Mouse (Mus musculus): ENCODE data around the gene Plk5. TPM values are rescaled to one million over a fixed set of nuclear protein-coding genes. Genes with fewer than 3 reads are reported as not detected.

Gene Plk5
- polyA plus RNA-seq, 2 experiments, result 0.09 to 0.10 TPM

DNA sequence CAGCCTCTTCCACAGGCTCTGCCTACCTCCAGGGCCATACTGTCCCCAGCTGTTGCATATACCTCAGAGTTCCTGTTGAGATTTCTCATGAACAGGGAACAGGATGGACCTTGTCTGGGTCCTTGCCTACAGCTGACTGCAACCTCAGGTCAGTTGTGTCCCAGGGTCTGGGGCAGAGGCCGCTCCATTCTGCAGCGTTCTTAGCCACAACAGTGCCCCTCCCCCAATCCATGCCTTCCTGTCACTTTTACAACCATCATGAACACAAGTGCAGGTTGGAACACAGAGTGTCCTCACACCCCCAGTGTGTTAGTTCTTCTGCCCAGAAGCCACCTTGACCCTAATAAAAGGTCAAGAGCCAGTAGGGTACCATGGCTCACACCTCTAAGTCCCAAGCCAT lies 32.5 kb downstream of the Plk5 start:
- H3K9ac ChIP-seq (replicated peaks), result no peak overlapping the region
- 12% methylated on average over 2 of the region's 2 CpGs for WGBS (ENCODE audit: insufficient replicate concordance)
- H3K27ac ChIP-seq, result no peak overlapping the region
- DNase-seq (ENCODE audit: low read depth in 3 of 3, low spot score in 3 of 3), result no peak
- no peak overlapping the region for H3K4me3 ChIP-seq (ENCODE audit: insufficient read depth in 1 of 2, low read depth in 2 of 2, low read length in 2 of 2)
- H3K36me3 ChIP-seq (replicated peaks; ENCODE audit: control insufficient read depth, insufficient read depth, low read depth), result peaks cover 19% of the 10 kb centered on the region
- no peak for ATAC-seq (ENCODE audit: insufficient read depth)
- H3K9me3 ChIP-seq (ENCODE audit: control insufficient read depth, low read length), result no peaks in the 10 kb centered on the region
- H3K4me2 ChIP-seq (ENCODE audit: low read depth), result no peak overlapping the region
- H3K27me3 ChIP-seq (ENCODE audit: control insufficient read depth, insufficient read depth, low read length), result no peaks in the 10 kb centered on the region; the same call in 1 of the 2 replicates
- no peak for TF ChIP-seq CTCF (IDR thresholded peaks at IDR 0.05; ENCODE audit: low read depth)
- no peak for TF ChIP-seq EP300 (IDR thresholded peaks at IDR 0.05; ENCODE audit: low read depth)
- peaks cover 34 to 35% of the 10 kb centered on the region in 2 experiments for H3K4me1 ChIP-seq (replicated peaks; ENCODE audit: control insufficient read depth in 2 of 2, insufficient read depth in 2 of 2, low read length in 1 of 2)

DNA sequence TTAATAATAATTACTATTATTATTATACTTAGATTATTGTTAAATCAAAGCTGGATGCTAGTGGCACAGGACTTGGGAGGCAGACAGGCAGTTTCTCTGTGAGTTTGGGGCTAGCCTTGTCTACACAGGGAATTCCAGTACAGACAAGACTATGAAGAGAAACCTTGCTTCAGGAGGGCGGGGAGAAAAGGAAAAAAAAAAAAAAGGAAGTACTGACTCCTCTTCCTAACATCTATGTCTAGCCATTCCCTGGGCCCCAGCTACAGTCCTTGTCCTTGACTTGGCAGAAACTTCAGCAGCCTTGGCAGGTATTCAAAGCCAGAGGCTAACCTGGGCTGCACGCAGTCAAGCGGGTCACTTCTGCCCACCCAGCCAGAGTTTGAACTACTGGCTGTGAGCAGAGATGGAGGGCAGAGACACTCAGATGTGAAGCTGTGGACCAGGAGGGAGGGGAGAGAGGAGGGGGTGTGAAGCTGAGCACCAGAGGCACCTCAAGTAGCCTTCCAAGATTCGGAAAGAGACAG lies 33.0 kb downstream of the Plk5 start:
- no peaks in the 10 kb centered on the region for H3K9me3 ChIP-seq (ENCODE audit: control insufficient read depth, low read length)
- no peaks in the 10 kb centered on the region; the same call in 1 of the 2 replicates for H3K27me3 ChIP-seq (ENCODE audit: control insufficient read depth, insufficient read depth, low read length)
- peaks cover 23% of the 10 kb centered on the region for H3K36me3 ChIP-seq (replicated peaks; ENCODE audit: control insufficient read depth, insufficient read depth, low read depth)
- no peak overlapping the region for H3K9ac ChIP-seq (replicated peaks)
- no peak for TF ChIP-seq EP300 (IDR thresholded peaks at IDR 0.05; ENCODE audit: low read depth)
- TF ChIP-seq CTCF (IDR thresholded peaks at IDR 0.05; ENCODE audit: low read depth), result no peak
- WGBS (ENCODE audit: insufficient replicate concordance), result 58% methylated on average over 4 of the region's 4 CpGs
- H3K4me1 ChIP-seq (replicated peaks; ENCODE audit: control insufficient read depth in 2 of 2, insufficient read depth in 2 of 2, low read length in 1 of 2), result peaks cover 31 to 32% of the 10 kb centered on the region in 2 experiments
- no peak overlapping the region for H3K4me3 ChIP-seq (ENCODE audit: insufficient read depth in 1 of 2, low read depth in 2 of 2, low read length in 2 of 2)
- no peak for DNase-seq (ENCODE audit: low read depth in 3 of 3, low spot score in 3 of 3)
- no peak overlapping the region for H3K4me2 ChIP-seq (ENCODE audit: low read depth)
- ATAC-seq (ENCODE audit: insufficient read depth), result no peak
- no peak overlapping the region for H3K27ac ChIP-seq

DNA sequence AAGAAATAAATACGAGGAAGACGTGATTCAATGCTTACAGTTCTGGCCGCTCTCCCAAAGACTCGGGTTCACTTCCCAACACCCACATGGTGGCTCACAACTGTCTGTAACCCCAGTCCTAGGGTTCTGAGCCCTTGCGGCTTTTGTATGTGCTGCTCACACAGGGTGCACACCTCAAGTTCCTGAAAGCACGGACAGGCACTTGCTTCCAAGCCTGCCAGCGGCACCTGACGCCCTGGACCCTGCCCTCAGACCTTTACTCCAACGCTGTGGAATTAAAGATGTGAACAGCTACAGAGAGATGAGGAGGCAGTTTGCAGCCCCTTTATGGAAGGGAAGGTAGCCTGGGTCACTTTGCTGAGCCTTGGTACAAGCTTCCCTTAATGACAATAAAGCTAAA lies 34.4 kb downstream of the Plk5 start:
- H3K4me2 ChIP-seq (ENCODE audit: low read depth), result no peak overlapping the region
- no peak overlapping the region for H3K4me3 ChIP-seq (ENCODE audit: insufficient read depth in 1 of 2, low read depth in 2 of 2, low read length in 2 of 2)
- peaks cover 33% of the 10 kb centered on the region for H3K36me3 ChIP-seq (replicated peaks; ENCODE audit: control insufficient read depth, insufficient read depth, low read depth)
- H3K4me1 ChIP-seq (replicated peaks; ENCODE audit: control insufficient read depth in 2 of 2, insufficient read depth in 2 of 2, low read length in 1 of 2), result peaks cover 17% of the 10 kb centered on the region in 2 experiments
- H3K9ac ChIP-seq (replicated peaks), result no peak overlapping the region
- no peak overlapping the region for H3K27ac ChIP-seq
- DNase-seq (ENCODE audit: low read depth in 3 of 3, low spot score in 3 of 3), result no peak
- H3K9me3 ChIP-seq (ENCODE audit: control insufficient read depth, low read length), result no peaks in the 10 kb centered on the region
- WGBS (ENCODE audit: insufficient replicate concordance), result 80% methylated on average over 9 of the region's 9 CpGs
- TF ChIP-seq CTCF (IDR thresholded peaks at IDR 0.05; ENCODE audit: low read depth) (no peak), EP300 (IDR thresholded peaks at IDR 0.05; ENCODE audit: low read depth) (no peak)
- H3K27me3 ChIP-seq (ENCODE audit: control insufficient read depth, insufficient read depth, low read length), result no peaks in the 10 kb centered on the region; the same call in 1 of the 2 replicates
- no peak for ATAC-seq (ENCODE audit: insufficient read depth)

DNA sequence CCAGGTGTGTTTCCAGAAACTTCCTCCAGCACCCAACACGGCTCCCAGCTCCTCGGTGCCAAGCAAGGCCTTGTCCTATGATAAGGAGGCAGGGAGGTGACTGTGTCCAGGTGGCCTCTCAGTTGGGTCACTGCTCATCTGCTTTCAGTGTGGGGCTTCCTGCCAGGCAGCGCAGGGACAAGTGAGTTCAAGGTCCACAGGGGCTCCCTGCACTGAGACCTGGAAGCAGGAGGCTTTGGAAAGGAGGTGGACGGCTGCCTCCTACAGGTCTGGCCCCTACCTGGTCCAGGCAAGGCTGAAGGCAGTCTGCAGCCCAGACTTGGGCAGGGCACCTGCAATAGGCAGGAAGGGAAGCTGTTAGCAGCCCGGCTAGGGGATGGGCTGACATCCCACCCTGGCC lies 36.4 kb downstream of the Plk5 start:
- H3K9me3 ChIP-seq (ENCODE audit: control insufficient read depth, low read length), result no peaks in the 10 kb centered on the region
- no peak for ATAC-seq (ENCODE audit: insufficient read depth)
- 77% methylated on average over 5 of the region's 5 CpGs for WGBS (ENCODE audit: insufficient replicate concordance)
- H3K27me3 ChIP-seq (ENCODE audit: control insufficient read depth, insufficient read depth, low read length), result no peaks in the 10 kb centered on the region
- no peak for TF ChIP-seq CTCF (IDR thresholded peaks at IDR 0.05; ENCODE audit: low read depth)
- TF ChIP-seq EP300 (IDR thresholded peaks at IDR 0.05; ENCODE audit: low read depth), result no peak
- H3K36me3 ChIP-seq (replicated peaks; ENCODE audit: control insufficient read depth, insufficient read depth, low read depth), result peaks cover 33% of the 10 kb centered on the region
- H3K9ac ChIP-seq (replicated peaks), result no peak overlapping the region
- peaks cover 14 to 16% of the 10 kb centered on the region in 2 experiments for H3K4me1 ChIP-seq (replicated peaks; ENCODE audit: control insufficient read depth in 2 of 2, insufficient read depth in 2 of 2, low read length in 1 of 2)
- no peak for DNase-seq (ENCODE audit: low read depth in 3 of 3, low spot score in 3 of 3)
- no peak overlapping the region for H3K4me2 ChIP-seq (ENCODE audit: low read depth)
- H3K27ac ChIP-seq, result no peak overlapping the region
- no peak overlapping the region for H3K4me3 ChIP-seq (ENCODE audit: insufficient read depth in 1 of 2, low read depth in 2 of 2, low read length in 2 of 2)

DNA sequence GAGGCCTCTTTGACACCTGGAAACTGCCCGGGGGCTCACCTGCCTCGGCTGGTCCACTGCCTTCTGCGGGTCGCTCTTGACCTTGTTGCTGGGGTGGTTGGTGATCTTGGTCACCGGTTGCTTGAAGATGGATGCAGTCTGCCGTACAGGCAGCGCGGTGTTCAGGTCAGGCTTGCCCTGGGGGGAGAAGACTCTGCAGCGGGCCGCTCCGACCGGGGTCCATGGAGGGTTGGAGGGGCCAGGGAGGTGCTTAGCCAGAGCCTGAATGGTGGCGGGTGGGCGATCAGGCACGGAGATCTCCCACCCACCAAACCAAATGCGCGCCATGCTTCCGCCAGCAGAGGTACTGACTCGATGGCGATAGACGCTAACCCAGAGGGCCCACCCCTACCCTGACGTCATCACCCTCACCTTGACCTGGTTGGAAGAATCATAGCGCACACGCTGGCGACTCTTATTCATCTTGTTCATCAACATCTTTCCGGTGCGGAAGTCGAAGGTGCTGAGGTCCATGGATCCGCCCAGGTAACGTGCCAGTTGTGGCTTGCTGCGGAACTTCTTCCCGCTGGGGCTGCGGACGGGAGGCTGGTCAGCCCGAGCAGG lies 38.9 kb downstream of the Plk5 start:
- no peak overlapping the region for H3K4me2 ChIP-seq (ENCODE audit: low read depth)
- 91% methylated on average over 35 of the region's 35 CpGs for WGBS (ENCODE audit: insufficient replicate concordance)
- H3K27ac ChIP-seq, result no peak overlapping the region
- H3K9me3 ChIP-seq (ENCODE audit: control insufficient read depth, low read length), result no peaks in the 10 kb centered on the region
- no peak for TF ChIP-seq EP300 (IDR thresholded peaks at IDR 0.05; ENCODE audit: low read depth)
- TF ChIP-seq CTCF (IDR thresholded peaks at IDR 0.05; ENCODE audit: low read depth), result no peak
- no peaks in the 10 kb centered on the region for H3K27me3 ChIP-seq (ENCODE audit: control insufficient read depth, insufficient read depth, low read length)
- DNase-seq (ENCODE audit: low read depth in 3 of 3, low spot score in 3 of 3) (no peak), ATAC-seq (ENCODE audit: insufficient read depth) (no peak)
- no peak overlapping the region for H3K4me3 ChIP-seq (ENCODE audit: insufficient read depth in 1 of 2, low read depth in 2 of 2, low read length in 2 of 2)
- H3K9ac ChIP-seq (replicated peaks), result no peak overlapping the region
- peaks cover 33% of the 10 kb centered on the region for H3K36me3 ChIP-seq (replicated peaks; ENCODE audit: control insufficient read depth, insufficient read depth, low read depth)
- peaks cover 11 to 15% of the 10 kb centered on the region in 2 experiments for H3K4me1 ChIP-seq (replicated peaks; ENCODE audit: control insufficient read depth in 2 of 2, insufficient read depth in 2 of 2, low read length in 1 of 2)

All from liver, embryonic 14.5 days (tissue).